Mouse (Mus musculus) hindlimb bud, embryonic 11.5 days (tissue): ENCODE results near the gene Spata5.
A peak's percentile ranks its signal among the peaks of the same experiment; 100 is the strongest.

Experiments used
- DNase-seq: peaks from one replicate; pipeline ENCODE4 v3.0.0-alpha.2; 2012; ENCODE audit warnings: low read depth, low spot score; ENCODE audit errors: extremely low spot score

The Spata5 gene

DNA sequence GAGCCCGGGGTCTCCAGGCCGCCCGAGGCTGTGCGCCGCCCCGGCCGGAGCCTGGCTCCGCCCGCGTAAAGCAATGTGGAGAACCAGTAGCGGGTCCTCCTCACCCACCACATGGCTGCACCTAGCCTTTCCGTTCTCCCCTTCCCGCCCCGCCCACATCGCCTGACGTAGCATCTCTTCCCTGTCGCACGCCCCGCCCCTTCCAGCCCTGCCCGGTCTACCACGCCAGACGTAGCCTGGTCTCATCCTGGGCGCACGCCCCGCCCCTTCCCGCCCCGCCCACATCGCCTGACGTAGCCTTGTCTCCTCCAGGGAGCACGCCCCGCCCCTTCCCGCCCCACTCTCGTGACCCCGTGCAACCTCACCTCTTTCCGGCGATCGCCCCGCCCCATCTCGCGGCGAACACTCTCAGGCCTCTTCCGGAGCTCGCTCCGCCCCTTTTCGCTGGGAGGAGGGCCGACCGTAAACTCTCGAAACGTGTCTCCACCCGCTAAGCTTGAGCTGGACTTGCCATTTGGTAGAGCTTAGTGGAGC, at the start of gene Spata5:
Gene Spata5 (plus strand): TSS at position 439 of the 534 bp plus-strand sequence.
- DNase-seq = peak; percentile 91

DNA sequence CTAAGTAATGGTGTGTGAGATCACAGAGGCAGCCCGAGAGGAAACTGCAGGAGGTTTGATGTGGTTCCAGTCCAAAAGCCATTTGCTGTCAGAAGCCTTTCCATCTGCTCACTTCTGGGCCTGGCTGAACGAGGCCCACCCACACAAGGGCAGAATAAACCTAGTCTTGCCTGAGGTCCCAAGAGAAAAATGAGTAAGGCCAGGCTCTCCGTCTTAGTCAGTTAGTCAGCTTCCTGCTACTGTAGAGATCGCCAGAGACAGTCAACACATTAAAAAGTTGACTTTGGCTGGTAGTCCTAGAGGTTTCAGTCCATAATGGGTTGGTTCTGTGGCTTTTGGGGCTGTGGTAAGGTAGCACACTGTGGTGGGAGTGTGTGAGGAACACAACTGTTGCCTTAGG, 49.3 kb upstream of the Spata5 start:
- DNase-seq = no peak

DNA sequence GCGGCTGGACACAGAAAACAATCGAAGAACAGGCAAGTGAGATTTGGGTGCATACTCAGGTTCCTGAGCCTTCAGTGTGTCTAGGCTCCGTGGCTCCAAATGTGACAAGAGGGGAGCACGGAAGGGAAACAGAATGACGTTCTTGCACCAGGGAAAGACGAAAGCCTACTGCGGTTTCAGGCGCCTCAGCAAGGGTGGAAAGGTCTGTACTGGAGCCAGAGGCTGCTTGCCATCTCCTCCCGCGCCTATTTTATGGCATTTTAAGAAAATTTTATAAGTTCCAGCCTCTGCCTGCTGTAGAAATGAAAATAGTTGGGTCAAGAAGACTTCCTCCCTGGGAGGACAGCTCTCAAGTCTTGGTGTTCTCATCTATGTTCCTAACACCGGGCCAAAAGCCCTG, 46.0 kb upstream of the Spata5 start:
- DNase-seq = no peak

DNA sequence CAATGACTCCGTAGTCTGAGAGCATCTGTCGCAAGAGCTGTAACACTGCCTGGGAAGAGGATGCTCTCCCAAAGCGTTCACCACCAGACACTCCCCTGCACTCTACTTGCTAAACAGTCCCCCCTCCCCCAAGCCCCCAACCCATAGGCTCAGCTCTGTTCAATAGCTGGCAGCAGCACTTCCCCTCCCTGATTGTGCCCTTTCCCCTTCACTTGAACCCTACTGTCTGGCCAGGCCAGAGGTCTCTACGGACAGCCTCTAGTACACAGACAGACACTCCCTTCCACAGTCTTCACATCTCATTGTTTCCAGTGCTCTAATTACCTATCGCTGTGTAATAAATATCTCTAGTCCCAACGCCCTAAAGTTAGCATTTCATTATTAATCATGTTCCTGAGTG, 41.8 kb upstream of the Spata5 start:
- DNase-seq = no peak

DNA sequence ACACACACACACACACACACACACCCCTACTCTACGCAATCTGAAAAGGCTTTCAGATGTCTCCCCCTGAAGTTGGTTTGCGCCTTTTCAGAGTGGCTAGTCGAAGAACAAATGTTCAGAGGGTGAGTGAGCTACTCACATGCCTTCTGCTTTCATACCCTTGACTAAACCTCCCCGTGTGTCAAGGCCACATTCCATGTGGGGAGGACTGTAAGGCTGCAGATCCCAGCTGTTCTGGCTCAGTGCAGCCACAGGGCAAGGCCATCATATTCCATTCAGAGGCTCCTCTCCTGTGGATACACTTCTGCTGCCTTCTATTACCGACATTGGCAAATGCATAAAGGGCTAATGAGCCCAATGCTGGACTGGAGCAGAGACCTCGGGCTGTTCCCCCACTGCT, 41.3 kb upstream of the Spata5 start:
- DNase-seq = no peak

DNA sequence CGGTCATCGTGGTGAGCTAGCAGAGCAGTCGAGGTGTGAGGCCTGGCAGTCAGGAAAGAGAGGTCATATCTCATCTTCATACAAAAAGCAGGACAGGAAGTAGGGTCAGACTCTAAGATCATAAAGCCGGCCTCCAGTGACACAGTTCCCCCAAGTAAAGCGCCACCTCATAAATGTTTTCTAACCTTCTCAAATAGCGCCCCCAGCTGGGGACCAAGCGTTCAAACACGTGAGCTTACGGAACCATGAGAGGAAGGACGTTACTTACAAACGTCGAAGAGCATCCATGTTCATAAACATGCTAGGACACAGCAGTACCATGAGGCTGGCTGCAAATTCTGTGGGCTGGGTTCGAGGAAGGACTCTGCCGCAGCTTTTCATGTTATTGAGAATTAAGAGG, 40.5 kb upstream of the Spata5 start:
- no peak for DNase-seq

DNA sequence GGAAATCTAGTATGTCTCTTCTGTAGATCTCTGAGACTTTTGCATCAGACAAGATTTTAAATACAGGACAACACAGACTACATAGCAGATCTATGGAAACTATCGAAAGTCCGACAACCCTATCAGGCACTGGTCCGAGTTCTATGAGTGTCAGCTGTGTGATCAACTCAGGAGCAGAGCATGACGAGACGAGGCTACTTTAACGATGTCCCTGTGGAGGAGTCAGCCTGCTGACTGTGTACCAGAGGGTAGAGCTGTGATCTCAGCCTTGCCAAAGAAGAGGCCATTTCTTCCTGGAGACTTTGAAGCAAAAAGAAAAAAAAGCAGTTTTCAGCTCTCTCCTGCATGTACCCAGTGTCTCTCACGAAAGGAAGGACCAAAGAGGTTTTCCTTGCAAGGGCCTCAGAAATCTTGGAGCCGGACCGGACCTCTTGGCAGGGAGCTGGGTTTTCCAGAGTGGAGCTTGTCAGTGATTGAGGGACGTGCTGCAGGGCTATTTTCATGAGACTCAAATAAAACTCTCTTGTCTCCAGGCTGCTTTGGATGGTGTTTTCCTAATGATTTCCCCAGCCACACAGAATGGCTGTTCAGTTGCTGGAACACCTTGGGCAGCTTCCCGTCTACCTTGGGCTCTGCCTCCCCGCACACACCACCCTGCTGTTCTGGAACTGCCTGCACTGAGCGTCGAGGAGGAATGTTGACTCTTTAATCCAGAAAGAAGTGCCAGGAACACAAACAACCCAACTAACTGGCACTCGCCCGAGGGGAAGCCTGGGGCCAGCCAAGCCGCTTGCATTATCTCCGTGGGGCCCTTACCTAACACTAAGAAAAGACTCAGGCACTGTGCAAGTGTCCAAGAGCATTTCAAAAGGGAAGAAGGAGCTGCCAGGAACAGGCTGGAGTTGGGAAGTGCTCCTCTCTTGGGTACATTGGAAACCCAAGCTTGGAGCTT, 39.5 kb upstream of the Spata5 start:
- DNase-seq = no peak

DNA sequence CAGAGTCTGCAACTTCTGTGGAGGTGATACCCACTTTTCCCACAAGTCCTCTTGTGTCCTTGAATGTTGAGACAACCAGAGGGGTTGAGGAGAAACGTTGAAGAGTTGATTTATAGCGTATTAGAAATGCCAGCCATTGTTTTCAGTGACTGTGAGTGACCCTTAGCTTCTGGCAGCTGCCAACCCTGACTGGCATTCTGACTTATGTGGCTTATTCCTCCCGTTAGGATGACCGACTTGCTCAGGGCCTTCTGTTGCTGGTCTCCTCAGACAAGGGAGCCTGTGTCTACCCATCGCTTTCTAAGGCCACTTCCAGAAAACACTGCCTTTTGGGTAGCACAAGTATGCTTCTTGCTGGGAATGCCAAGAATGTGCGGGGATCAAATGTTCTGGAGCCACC, 38.2 kb upstream of the Spata5 start:
- DNase-seq = no peak

DNA sequence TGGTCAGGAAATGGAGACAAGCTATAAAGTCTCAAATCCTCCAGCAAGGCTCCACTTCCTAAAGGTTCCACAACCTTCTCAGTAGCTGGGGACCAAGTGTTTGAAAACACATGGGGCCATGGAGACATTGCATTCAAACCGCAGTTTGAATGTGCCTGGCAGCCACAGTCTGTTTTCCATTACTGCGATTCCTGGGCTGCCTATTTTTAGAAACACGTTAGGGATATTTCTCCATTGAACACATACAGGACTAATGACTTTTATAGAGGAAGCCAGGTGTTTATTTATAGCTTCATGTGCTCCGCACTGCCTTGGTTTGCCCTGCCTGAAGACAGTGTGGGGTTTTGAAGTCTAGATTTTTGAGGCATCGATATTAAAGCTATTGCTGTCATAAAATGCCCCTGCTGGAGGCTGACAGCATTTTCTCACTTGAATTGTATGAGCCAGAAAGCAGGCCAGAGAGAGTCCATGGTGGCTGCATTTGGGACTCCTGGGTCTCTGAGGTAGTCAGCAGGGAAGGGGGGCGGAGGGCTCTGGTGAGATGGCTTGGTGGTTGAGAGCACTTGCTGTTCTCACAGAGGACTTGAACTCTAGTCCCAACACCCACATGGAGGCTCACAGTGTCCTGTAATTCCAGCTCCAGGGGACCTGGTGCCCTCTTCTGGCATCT, 36.5 kb upstream of the Spata5 start:
- no peak for DNase-seq

DNA sequence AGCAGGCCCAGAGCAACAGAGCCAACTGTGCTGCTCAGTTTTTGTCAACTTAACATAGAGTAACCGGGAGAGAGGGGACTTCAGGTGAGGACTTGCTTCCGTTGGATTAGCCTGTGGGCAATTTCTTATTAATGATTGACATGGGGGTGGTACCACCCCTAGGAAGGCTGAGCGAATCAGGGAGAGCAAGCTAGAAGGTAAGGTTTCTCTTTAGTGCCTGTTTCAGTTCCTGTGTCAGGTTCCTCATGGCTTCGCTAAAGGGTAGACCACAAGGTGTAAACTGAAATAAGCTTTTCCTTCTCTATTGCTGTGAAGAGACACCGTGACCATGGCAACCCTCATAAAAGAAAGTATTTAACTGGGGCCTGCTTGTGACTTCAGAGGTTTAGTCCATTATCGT, 32.4 kb upstream of the Spata5 start:
- no peak for DNase-seq

DNA sequence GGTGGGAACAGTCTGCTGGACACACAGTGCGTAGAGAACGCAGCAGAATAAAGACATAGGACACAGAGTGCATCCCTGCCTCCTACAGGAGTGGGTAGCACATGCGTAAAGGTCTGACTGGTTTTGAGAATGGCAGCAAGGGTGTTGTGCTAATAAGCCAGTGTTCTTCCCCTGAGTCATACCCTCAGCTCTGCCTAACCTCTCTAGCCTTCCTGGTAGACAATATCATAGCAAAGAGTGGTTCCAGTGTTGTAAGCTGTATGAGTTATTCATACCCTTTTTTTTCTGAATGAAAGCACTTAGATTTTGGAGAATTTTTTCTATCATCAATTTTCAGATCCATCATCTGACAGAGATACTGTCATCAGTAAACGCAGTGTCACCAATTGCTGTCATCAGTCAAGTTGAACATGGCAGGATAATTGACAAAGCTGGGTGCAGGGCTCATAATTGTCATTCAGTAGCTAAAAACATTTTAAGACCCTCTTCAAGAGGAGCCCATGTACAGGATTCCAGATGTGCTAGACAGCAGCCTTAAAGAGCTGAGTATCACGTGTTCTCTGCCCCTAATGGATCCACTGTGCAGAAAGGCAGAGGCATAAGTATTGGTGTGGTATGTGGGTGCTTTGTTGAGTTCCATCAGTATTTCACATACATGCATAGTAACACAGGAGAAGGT, 22.6 kb upstream of the Spata5 start:
- DNase-seq = no peak

DNA sequence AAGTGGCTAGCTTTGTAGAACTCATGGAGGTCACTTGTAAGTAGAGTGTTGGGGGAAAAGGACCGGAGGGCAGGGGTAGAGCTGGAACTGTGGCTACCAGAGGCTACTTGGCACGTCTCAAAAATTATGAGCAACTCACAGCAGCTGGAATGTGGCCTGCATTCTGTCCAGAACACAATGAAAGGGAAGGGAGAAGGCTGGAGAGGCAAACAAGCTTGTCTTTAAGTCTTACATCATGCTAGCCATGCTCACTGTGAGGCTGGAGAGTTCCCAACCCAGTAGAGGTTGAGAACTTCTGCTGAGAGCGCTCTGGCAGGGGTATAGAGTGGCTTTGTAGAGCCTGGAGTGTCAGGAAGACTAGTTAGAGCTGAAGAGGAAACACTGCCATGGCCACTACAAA, 22.1 kb upstream of the Spata5 start:
- no peak for DNase-seq

DNA sequence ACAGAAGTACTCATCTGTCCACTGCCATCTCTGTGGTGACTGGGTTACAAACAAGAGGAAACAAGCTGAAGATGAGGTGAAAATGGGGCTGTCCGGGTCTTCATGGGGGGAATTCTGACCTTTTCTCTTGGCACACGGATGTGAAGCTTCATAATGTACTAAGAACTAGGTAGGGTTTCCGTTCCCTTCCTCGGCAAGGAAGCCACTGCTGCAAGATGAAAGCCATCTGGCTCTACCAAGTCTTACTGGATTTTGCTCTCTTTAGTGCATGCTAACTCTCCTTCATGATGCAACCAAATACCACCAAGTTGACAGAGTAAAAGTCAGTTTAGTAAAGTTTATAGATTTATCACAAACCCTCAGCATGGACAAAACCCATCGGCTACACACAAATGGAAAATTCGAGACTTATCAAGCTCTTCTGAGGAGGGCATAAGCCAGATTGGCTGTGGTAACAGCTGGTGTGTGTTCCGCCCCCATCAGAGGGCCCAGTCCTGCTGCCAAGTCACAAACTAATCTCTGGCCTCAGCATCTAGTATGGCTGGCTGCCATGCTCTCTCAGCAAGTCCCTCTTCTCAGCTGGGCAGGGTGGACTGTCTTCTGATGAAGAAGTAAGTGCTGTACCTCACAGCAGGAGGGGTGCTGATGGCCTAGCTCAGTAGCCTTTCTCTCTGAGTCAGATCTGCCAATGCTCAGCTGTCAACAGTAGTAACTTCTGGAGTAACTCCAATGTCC, 20.9 kb upstream of the Spata5 start:
- DNase-seq = no peak

DNA sequence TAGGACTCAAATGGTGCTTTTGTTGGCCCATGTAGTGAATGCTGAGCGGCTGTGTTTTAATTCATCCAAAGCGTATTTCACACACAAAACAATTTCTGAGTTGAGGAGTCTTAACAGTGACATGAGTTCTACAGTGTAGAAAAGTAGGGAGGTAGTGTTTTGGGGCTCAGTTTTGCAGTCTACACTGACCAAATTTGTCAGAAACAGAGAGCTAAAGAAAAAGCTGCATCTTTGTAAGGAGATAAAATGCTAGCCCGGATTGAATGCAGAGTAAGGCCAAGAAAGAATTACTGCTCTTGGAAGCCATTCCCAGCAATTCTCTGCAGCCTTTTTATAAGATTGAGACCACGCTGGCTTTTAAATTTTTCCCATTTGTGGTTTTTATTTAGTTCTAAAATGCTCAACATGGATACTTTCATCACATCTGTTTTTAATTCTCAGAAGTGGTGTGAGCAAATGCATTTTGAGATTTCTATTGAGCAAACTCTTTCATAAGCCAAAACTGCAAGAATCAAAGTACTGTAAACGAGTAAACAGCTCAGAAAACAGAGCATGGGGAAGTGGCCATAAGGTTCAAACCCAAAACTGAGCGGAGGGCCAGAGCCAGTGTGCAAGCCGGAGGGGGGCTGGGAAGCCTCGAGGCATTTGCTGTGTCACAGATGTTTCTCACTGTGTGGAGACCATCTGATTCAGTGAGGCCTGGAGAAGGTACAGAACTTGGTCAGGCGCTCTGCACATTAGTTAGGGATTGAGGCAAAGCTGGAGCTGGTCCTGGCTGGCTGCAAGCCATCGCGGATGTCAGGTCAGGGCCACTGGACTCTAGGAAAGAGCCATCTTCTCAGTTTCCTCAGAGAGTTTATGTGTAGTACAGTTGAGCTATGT, 17.7 kb upstream of the Spata5 start:
- DNase-seq = no peak

DNA sequence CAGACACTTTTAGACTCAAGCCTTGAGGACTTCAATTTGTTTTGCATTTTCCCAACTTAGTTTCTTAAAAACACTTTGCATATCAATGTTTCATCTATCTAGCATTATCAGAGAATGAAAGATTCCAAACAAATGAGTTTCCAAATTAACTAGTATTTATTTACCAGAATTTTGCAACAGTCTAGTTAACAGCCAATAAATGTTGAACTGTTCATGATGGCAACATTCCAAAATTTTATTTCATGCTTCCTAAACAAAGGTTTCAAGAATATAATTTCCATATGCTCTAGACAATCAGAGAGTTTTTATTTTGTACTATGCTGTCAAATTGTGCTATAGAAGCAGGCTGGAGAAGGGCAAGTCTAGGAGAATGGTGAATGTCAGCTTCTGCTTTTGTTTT, 12.1 kb upstream of the Spata5 start:
- DNase-seq = no peak

DNA sequence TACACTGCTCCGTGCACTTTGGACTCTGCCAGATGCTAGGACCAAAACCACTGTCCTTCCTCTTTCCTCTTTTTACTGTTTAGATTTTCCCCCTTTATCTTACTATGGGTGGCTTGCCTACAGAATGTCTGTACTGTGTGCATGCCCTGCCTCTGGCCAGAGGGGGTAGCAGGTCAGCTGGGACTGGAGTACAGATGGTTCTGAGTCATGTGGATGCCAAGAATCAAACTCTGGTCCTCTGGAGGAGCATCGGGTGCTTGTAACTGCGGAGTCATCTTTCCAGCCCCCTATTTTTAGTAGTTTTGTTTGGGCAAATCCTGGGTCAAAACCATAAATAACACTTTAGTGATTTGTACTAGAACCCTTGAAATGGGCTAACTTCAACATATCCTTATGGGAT, 6.2 kb upstream of the Spata5 start:
- DNase-seq = no peak

DNA sequence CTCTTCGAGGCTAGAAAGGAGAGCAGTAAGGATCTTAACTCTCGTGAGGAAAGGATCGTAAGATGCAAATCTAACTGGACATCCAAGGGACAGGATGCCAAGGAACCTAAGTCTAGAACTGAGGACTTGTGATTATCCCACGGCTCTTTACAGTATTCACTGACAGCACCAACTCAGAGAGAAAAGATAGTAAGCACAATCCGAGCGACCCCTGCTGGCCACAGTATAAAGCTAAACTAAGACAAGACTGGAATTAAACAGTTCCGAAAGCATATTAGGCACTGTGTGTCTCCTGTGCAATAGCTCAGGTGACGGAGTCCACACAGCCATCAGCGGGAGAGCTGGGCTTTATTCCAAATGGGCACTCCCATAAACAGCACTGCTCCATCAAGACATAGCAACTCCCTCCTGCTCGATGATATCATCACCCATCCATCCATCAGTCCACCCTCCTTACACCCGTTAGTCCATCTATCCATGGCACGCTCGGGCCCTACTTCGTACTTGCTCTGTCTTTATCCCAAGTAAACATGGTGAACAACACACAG, 5.2 kb upstream of the Spata5 start:
- peak; percentile 52 for DNase-seq

DNA sequence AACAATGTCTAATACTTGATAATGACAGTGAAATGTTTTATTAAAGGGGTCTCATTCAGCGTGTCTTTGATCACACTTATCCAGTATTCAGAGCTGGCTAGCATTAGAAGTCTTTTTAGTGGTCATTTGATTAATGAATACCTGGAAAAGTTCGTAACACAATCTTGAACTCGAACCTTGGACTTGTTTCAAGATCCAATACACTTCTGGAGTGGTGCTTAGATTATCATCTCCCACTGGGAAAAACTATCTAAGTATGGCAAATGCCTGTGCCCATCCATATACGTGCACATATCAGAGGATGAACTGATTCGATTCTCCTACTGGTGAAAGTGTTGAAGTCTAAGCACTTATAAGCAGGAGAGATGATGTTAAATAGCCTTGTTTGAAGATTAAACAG, 1.4 kb upstream of the Spata5 start:
- no peak for DNase-seq

DNA sequence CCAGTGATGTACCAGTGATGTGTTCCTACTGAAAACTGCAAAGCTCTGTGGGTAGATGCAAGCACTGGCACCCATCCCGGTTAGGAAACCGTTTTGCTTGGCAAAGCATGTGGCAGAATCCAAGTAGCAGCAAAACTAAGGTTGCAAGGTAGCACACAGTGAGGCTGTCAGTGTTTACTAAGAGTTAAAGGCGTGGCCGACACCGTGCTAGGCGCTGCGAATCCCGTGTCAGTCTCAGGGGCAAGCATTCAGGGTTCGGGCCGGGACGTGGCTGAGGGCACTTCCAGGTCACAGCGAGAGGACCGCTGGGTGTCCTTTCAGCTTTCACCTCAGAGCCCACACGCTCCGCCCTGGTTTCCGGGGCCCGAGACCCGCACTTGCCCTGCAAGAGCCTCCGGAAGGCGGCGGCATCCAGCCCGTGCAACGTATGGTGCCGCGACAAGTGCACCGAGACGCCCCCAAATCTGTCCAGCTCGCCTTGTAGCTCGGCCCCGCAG, 687 bp upstream of the Spata5 start:
- DNase-seq = no peak
